In the genomic region with DNA sequence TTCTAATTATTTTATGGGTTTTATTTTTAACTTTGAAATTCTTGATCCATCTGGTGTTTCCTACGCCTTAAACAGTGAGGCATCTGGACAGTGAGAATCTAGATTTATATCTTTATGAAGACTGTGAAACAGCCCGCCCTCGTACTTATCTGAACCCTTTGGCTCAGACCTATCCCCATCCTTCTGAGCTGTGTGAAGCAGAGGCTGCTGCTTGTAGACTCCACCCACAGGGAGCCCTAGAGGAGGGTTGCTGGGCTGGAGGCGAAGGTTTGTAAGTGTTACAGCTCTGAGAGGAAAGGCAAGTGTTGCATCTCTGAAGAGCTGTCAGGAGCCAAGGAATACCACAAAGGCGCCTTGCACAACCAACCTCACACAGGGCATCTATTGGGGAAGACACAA, we compare ENCODE assay signal across 11 mouse cellular contexts. TPM values are rescaled to one million over a fixed set of nuclear protein-coding genes. Genes with fewer than 3 reads are reported as not detected.
DNase-seq lines count a peak whose midpoint lies in the region; ATAC-seq and TF ChIP-seq lines count a peak whose summit lies in the region.
"Had no signal": no experiment of that assay in that cellular context is flagged by ENCODE, and none has a peak within 500 bp of the region (broad histone marks: within the 10 kb centered on the region; RNA-seq: fewer than 3 reads in every experiment).

No protein-coding gene starts in this region.

- no peak overlapping the region for H3K4me3 ChIP-seq in forebrain, embryonic 14.5 days (ENCODE audit: low read depth, low read length)
- no peak overlapping the region for H3K4me3 ChIP-seq in forebrain, embryonic 11.5 days (ENCODE audit: low read depth, low read length)
- H3K4me3 ChIP-seq in thymus, adult 2 months (ENCODE audit: control insufficient read depth, insufficient read depth, low read length) = no peak overlapping the region
- no peak overlapping the region for H3K4me3 ChIP-seq in liver, embryonic 13.5 days (replicated peaks)
- H3K4me3 ChIP-seq: hindbrain, embryonic 15.5 days had no signal

- no peak; the same call in 1 of the 2 replicates for ATAC-seq in forebrain, embryonic 14.5 days
- no peak for ATAC-seq in forebrain, embryonic 11.5 days (replicated peaks; ENCODE audit: low FRiP score)
- peak; percentile 66 for ATAC-seq in liver, embryonic 13.5 days (ENCODE audit: low read depth)

- peak; percentile 31 for DNase-seq in forebrain, embryonic 14.5 days (ENCODE audit: low spot score)
- DNase-seq in forebrain, embryonic 11.5 days (ENCODE audit: low spot score) = no peak
- peak; percentile 46 for DNase-seq in thymus, postnatal 0 days (ENCODE audit: low spot score)
- no peak for DNase-seq in thymus, adult 2 months
- no peak for DNase-seq in liver, embryonic 13.5 days
- DNase-seq in urinary bladder, postnatal 25 days (ENCODE audit: low spot score) = no peak
- DNase-seq in testis, postnatal 14 days (ENCODE audit: low spot score) = no peak
- no peak for DNase-seq in embryo, embryonic 10 days (ENCODE audit: low spot score)
- DNase-seq: adrenal gland, adult 2 months; lung, postnatal 14 days had no signal

- H3K4me1 ChIP-seq in forebrain, embryonic 14.5 days (ENCODE audit: control insufficient read depth, insufficient read depth, low read length) = no peaks in the 10 kb centered on the region
- H3K4me1 ChIP-seq in forebrain, embryonic 11.5 days (replicated peaks; ENCODE audit: control insufficient read depth, insufficient read depth, low read length) = no peaks in the 10 kb centered on the region
- peaks cover 15% of the 10 kb centered on the region for H3K4me1 ChIP-seq in thymus, adult 2 months (replicated peaks; ENCODE audit: control insufficient read depth, insufficient read depth, low read length)
- H3K4me1 ChIP-seq in liver, embryonic 13.5 days (replicated peaks) = peaks cover 32% of the 10 kb centered on the region
- H3K4me1 ChIP-seq: hindbrain, embryonic 15.5 days had no signal

- H3K27me3 ChIP-seq in forebrain, embryonic 14.5 days (replicated peaks; ENCODE audit: control insufficient read depth, insufficient read depth, low read length) = no peaks in the 10 kb centered on the region
- H3K27me3 ChIP-seq in forebrain, embryonic 11.5 days (ENCODE audit: control insufficient read depth, insufficient read depth, low read length) = no peaks in the 10 kb centered on the region
- H3K27me3 ChIP-seq in thymus, adult 2 months (ENCODE audit: control insufficient read depth, insufficient read depth, low read length) = no peaks in the 10 kb centered on the region
- no peaks in the 10 kb centered on the region for H3K27me3 ChIP-seq in liver, embryonic 13.5 days
- H3K27me3 ChIP-seq: hindbrain, embryonic 15.5 days had no signal

- WGBS in forebrain, embryonic 14.5 days = 72% methylated on average over 5 of the region's 5 CpGs
- 88% methylated on average over 5 of the region's 5 CpGs for WGBS in forebrain, embryonic 11.5 days
- WGBS in thymus, adult 2 months = 49% methylated on average over 5 of the region's 5 CpGs
- 32% methylated on average over 5 of the region's 5 CpGs for WGBS in liver, embryonic 13.5 days (ENCODE audit: insufficient replicate concordance)

- H3K4me2 ChIP-seq in forebrain, embryonic 14.5 days (ENCODE audit: low read length) = no peak overlapping the region
- H3K4me2 ChIP-seq in forebrain, embryonic 11.5 days (ENCODE audit: low read depth, low read length, severe bottlenecking) = no peak overlapping the region
- no peak overlapping the region for H3K4me2 ChIP-seq in liver, embryonic 13.5 days
- H3K4me2 ChIP-seq: hindbrain, embryonic 15.5 days had no signal

- TF ChIP-seq POLR2A in thymus, adult 2 months (IDR thresholded peaks at IDR 0.05; ENCODE audit: control insufficient read depth, extremely low read depth, insufficient read depth, low read length, poor library complexity) = no peak

- no peak overlapping the region for H3K27ac ChIP-seq in forebrain, embryonic 14.5 days (ENCODE audit: low read depth, low read length)
- H3K27ac ChIP-seq in forebrain, embryonic 11.5 days (ENCODE audit: low read depth, low read length) = no peak overlapping the region
- no peak overlapping the region for H3K27ac ChIP-seq in thymus, adult 2 months (ENCODE audit: control insufficient read depth, insufficient read depth, low read length)
- no peak overlapping the region for H3K27ac ChIP-seq in liver, embryonic 13.5 days
- H3K27ac ChIP-seq: hindbrain, embryonic 15.5 days had no signal

- TF ChIP-seq CTCF in thymus, adult 2 months (IDR thresholded peaks at IDR 0.05; ENCODE audit: borderline replicate concordance, control insufficient read depth, extremely low read depth, insufficient read depth, low read length, poor library complexity) = no peak

- H3K9ac ChIP-seq in forebrain, embryonic 14.5 days (ENCODE audit: low read length) = no peak overlapping the region
- no peak overlapping the region for H3K9ac ChIP-seq in forebrain, embryonic 11.5 days (ENCODE audit: low read length)
- H3K9ac ChIP-seq in liver, embryonic 13.5 days = no peak overlapping the region
- H3K9ac ChIP-seq: hindbrain, embryonic 15.5 days had no signal

- no peaks in the 10 kb centered on the region for H3K36me3 ChIP-seq in forebrain, embryonic 14.5 days (ENCODE audit: control insufficient read depth, insufficient read depth, low read length)
- no peaks in the 10 kb centered on the region for H3K36me3 ChIP-seq in forebrain, embryonic 11.5 days (ENCODE audit: control insufficient read depth, insufficient read depth, low read length)
- no peaks in the 10 kb centered on the region for H3K36me3 ChIP-seq in thymus, adult 2 months (ENCODE audit: control insufficient read depth, insufficient read depth, low read length)
- no peaks in the 10 kb centered on the region for H3K36me3 ChIP-seq in liver, embryonic 13.5 days
- H3K36me3 ChIP-seq: hindbrain, embryonic 15.5 days had no signal

- H3K9me3 ChIP-seq in forebrain, embryonic 14.5 days (replicated peaks; ENCODE audit: control insufficient read depth, low read length) = no peaks in the 10 kb centered on the region
- no peaks in the 10 kb centered on the region for H3K9me3 ChIP-seq in forebrain, embryonic 11.5 days (ENCODE audit: control insufficient read depth, low read length)
- H3K9me3 ChIP-seq in liver, embryonic 13.5 days (replicated peaks) = no peaks in the 10 kb centered on the region
- H3K9me3 ChIP-seq: hindbrain, embryonic 15.5 days had no signal

RNA-seq across cellular contexts. Expression of gene Sbk1, which starts 35.6 kb away (rescaled TPM):
- 289 and 315 TPM in 2 replicates for polyA plus RNA-seq in forebrain, embryonic 14.5 days (2014; fragmentation: Nextera tagmentation; extraction: Ambion mirVana)
- 194 and 214 TPM in 2 replicates for polyA plus RNA-seq in forebrain, embryonic 11.5 days (2014; fragmentation: Nextera tagmentation; extraction: Ambion mirVana)
- polyA plus RNA-seq in thymus, postnatal 0 days (2015; fragmentation: Nextera tagmentation; extraction: Ambion mirVana) = 17.9 and 19.1 TPM in 2 replicates
- polyA plus RNA-seq in thymus, adult 2 months (2012; rRNA removed) = 78.1 and 82.0 TPM in 2 replicates
- polyA plus RNA-seq in liver, embryonic 13.5 days (2015; fragmentation: Nextera tagmentation; extraction: Ambion mirVana) = 1.3 and 1.5 TPM in 2 replicates

RNA-seq across cellular contexts. Expression of gene Xpo6, which starts 36.5 kb away (rescaled TPM):
- 46.1 and 48.6 TPM in 2 replicates for polyA plus RNA-seq in forebrain, embryonic 14.5 days (2014; fragmentation: Nextera tagmentation; extraction: Ambion mirVana)
- 76.4 and 91.6 TPM in 2 replicates for polyA plus RNA-seq in forebrain, embryonic 11.5 days (2014; fragmentation: Nextera tagmentation; extraction: Ambion mirVana)
- 46.8 and 56.5 TPM in 2 replicates for polyA plus RNA-seq in thymus, postnatal 0 days (2015; fragmentation: Nextera tagmentation; extraction: Ambion mirVana)
- 454 and 499 TPM in 2 replicates for polyA plus RNA-seq in thymus, adult 2 months (2012; rRNA removed)
- polyA plus RNA-seq in liver, embryonic 13.5 days (2015; fragmentation: Nextera tagmentation; extraction: Ambion mirVana) = 19.5 and 20.6 TPM in 2 replicates

Comparison
In these comparisons a context has a peak if more than half of its experiments do, and no peak if none do; other contexts are left out.
1. DNase-seq: peak in forebrain, embryonic 14.5 days (single experiment) and thymus, postnatal 0 days (single experiment); none in forebrain, embryonic 11.5 days (single experiment), thymus, adult 2 months (single experiment), liver, embryonic 13.5 days (single experiment), urinary bladder, postnatal 25 days (single experiment), testis, postnatal 14 days (single experiment) and embryo, embryonic 10 days (single experiment).